Mouse (Mus musculus): ENCODE measurements at regions not wholly inside any gene's neighbourhood (a gene's known extent, or its start where the extent isn't known, plus 50 kb on each side); places are given as distances from the start of the nearest gene placed in this dataset.

- no peak overlapping the region for H3K9ac ChIP-seq (ENCODE audit: low read depth, low read length)
- no peak for ATAC-seq
- no peaks in the 10 kb centered on the region for H3K9me3 ChIP-seq (ENCODE audit: control insufficient read depth, low read length)
- no peak overlapping the region for H3K4me2 ChIP-seq (ENCODE audit: low read depth, low read length)
- 86% methylated on average over 3 of the region's 3 CpGs for WGBS
- no peak overlapping the region for H3K27ac ChIP-seq (ENCODE audit: low read length)
- H3K4me1 ChIP-seq (ENCODE audit: control insufficient read depth, insufficient read depth, low read length): no peaks in the 10 kb centered on the region
- no peak overlapping the region for H3K4me3 ChIP-seq (ENCODE audit: low read length)
- H3K36me3 ChIP-seq (ENCODE audit: control insufficient read depth, insufficient read depth, low read length): no peaks in the 10 kb centered on the region
- H3K27me3 ChIP-seq (replicated peaks; ENCODE audit: control insufficient read depth, insufficient read depth, low read length): no peaks in the 10 kb centered on the region
These were observed 80.0 kb downstream of the Tex36 start for GRCm38 (mm10) chr7:133521936-133522335.

- Histone ChIP-seq H3K4me3 (ENCODE audit: low read length) (no peak overlapping the region), H3K27me3 (replicated peaks; ENCODE audit: control insufficient read depth, insufficient read depth, low read length) (no peaks in the 10 kb centered on the region), H3K36me3 (ENCODE audit: control insufficient read depth, insufficient read depth, low read length) (no peaks in the 10 kb centered on the region), H3K4me2 (ENCODE audit: low read depth, low read length) (no peak overlapping the region), H3K4me1 (ENCODE audit: control insufficient read depth, insufficient read depth, low read length) (no peaks in the 10 kb centered on the region), H3K9me3 (ENCODE audit: control insufficient read depth, low read length) (no peaks in the 10 kb centered on the region), H3K9ac (ENCODE audit: low read depth, low read length) (no peak overlapping the region), H3K27ac (ENCODE audit: low read length) (no peak overlapping the region)
- ATAC-seq: no peak
- WGBS: 90% methylated on average over 3 of the region's 3 CpGs
These were observed 83.0 kb downstream of the Tex36 start for GRCm38 (mm10) chr7:133518926-133519325.

- ATAC-seq: no peak
- no peaks in the 10 kb centered on the region for H3K4me1 ChIP-seq (ENCODE audit: control insufficient read depth, insufficient read depth, low read length)
These were observed 84.4 kb downstream of the Tex36 start for GRCm38 (mm10) chr7:133517576-133517975.

GRCm38 (mm10) chr7:133510926-133511325 is 91.0 kb downstream of the Tex36 start:
- Histone ChIP-seq H3K9me3 (ENCODE audit: control insufficient read depth, low read length) (no peaks in the 10 kb centered on the region), H3K36me3 (ENCODE audit: control insufficient read depth, insufficient read depth, low read length) (no peaks in the 10 kb centered on the region), H3K4me2 (ENCODE audit: low read depth, low read length) (no peak overlapping the region), H3K4me1 (ENCODE audit: control insufficient read depth, insufficient read depth, low read length) (no peaks in the 10 kb centered on the region), H3K4me3 (ENCODE audit: low read length) (no peak overlapping the region), H3K27me3 (replicated peaks; ENCODE audit: control insufficient read depth, insufficient read depth, low read length) (no peaks in the 10 kb centered on the region), H3K9ac (ENCODE audit: low read depth, low read length) (no peak overlapping the region), H3K27ac (ENCODE audit: low read length) (no peak overlapping the region)
- 51% methylated on average over 5 of the region's 5 CpGs for WGBS
- ATAC-seq: no peak

More at GRCm38 (mm10) chr7:133517576-133517975, 84.4 kb downstream of the Tex36 start:
- 86% methylated on average over 5 of the region's 5 CpGs for WGBS
- Histone ChIP-seq H3K27me3 (replicated peaks; ENCODE audit: control insufficient read depth, insufficient read depth, low read length) (no peaks in the 10 kb centered on the region), H3K36me3 (ENCODE audit: control insufficient read depth, insufficient read depth, low read length) (no peaks in the 10 kb centered on the region), H3K4me3 (ENCODE audit: low read length) (no peak overlapping the region), H3K9ac (ENCODE audit: low read depth, low read length) (no peak overlapping the region), H3K9me3 (ENCODE audit: control insufficient read depth, low read length) (no peaks in the 10 kb centered on the region), H3K4me2 (ENCODE audit: low read depth, low read length) (no peak overlapping the region), H3K27ac (ENCODE audit: low read length) (no peak overlapping the region)

- Histone ChIP-seq H3K9ac (ENCODE audit: low read depth, low read length) (no peak overlapping the region), H3K4me3 (ENCODE audit: low read length) (no peak overlapping the region), H3K27me3 (replicated peaks; ENCODE audit: control insufficient read depth, insufficient read depth, low read length) (no peaks in the 10 kb centered on the region), H3K9me3 (ENCODE audit: control insufficient read depth, low read length) (no peaks in the 10 kb centered on the region), H3K4me1 (ENCODE audit: control insufficient read depth, insufficient read depth, low read length) (no peaks in the 10 kb centered on the region), H3K27ac (ENCODE audit: low read length) (no peak overlapping the region), H3K4me2 (ENCODE audit: low read depth, low read length) (no peak overlapping the region), H3K36me3 (ENCODE audit: control insufficient read depth, insufficient read depth, low read length) (no peaks in the 10 kb centered on the region)
- ATAC-seq: no peak
- WGBS: 46% methylated on average over 4 of the region's 4 CpGs
These were observed 92.5 kb downstream of the Tex36 start for GRCm38 (mm10) chr7:133509486-133509885.

GRCm38 (mm10) chr7:133508370-133509012 is 93.5 kb downstream of the Tex36 start:
- no peak for ATAC-seq
- H3K27me3 ChIP-seq (replicated peaks; ENCODE audit: control insufficient read depth, insufficient read depth, low read length): no peaks in the 10 kb centered on the region
- H3K36me3 ChIP-seq (ENCODE audit: control insufficient read depth, insufficient read depth, low read length): no peaks in the 10 kb centered on the region
- H3K27ac ChIP-seq (ENCODE audit: low read length): no peak overlapping the region
- no peak overlapping the region for H3K4me3 ChIP-seq (ENCODE audit: low read length)
- H3K9ac ChIP-seq (ENCODE audit: low read depth, low read length): no peak overlapping the region
- H3K4me2 ChIP-seq (ENCODE audit: low read depth, low read length): no peak overlapping the region
- no peaks in the 10 kb centered on the region for H3K4me1 ChIP-seq (ENCODE audit: control insufficient read depth, insufficient read depth, low read length)
- no peaks in the 10 kb centered on the region for H3K9me3 ChIP-seq (ENCODE audit: control insufficient read depth, low read length)
- 63% methylated on average over 11 of the region's 11 CpGs for WGBS

- H3K27me3 ChIP-seq (replicated peaks; ENCODE audit: control insufficient read depth, insufficient read depth, low read length): no peaks in the 10 kb centered on the region
- no peak overlapping the region for H3K4me2 ChIP-seq (ENCODE audit: low read depth, low read length)
- H3K4me1 ChIP-seq (ENCODE audit: control insufficient read depth, insufficient read depth, low read length): no peaks in the 10 kb centered on the region
- H3K36me3 ChIP-seq (ENCODE audit: control insufficient read depth, insufficient read depth, low read length): no peaks in the 10 kb centered on the region
- ATAC-seq: no peak
- H3K4me3 ChIP-seq (ENCODE audit: low read length): no peak overlapping the region
- H3K9ac ChIP-seq (ENCODE audit: low read depth, low read length): no peak overlapping the region
- H3K9me3 ChIP-seq (ENCODE audit: control insufficient read depth, low read length): no peaks in the 10 kb centered on the region
- 90% methylated on average over 2 of the region's 2 CpGs for WGBS
- no peak overlapping the region for H3K27ac ChIP-seq (ENCODE audit: low read length)
These were observed 96.3 kb downstream of the Tex36 start for GRCm38 (mm10) chr7:133505628-133506027.

GRCm38 (mm10) chr7:133503946-133504345 is 98.0 kb downstream of the Tex36 start:
- no peak for ATAC-seq
- Histone ChIP-seq H3K36me3 (ENCODE audit: control insufficient read depth, insufficient read depth, low read length) (no peaks in the 10 kb centered on the region), H3K27ac (ENCODE audit: low read length) (no peak overlapping the region), H3K4me3 (ENCODE audit: low read length) (no peak overlapping the region), H3K9ac (ENCODE audit: low read depth, low read length) (no peak overlapping the region), H3K9me3 (ENCODE audit: control insufficient read depth, low read length) (no peaks in the 10 kb centered on the region), H3K4me1 (ENCODE audit: control insufficient read depth, insufficient read depth, low read length) (no peaks in the 10 kb centered on the region), H3K27me3 (replicated peaks; ENCODE audit: control insufficient read depth, insufficient read depth, low read length) (no peaks in the 10 kb centered on the region), H3K4me2 (ENCODE audit: low read depth, low read length) (no peak overlapping the region)
- 72% methylated on average over 5 of the region's 5 CpGs for WGBS

- no peaks in the 10 kb centered on the region for H3K9me3 ChIP-seq (ENCODE audit: control insufficient read depth, low read length)
- H3K4me3 ChIP-seq (ENCODE audit: low read length): no peak overlapping the region
- no peak overlapping the region for H3K27ac ChIP-seq (ENCODE audit: low read length)
- H3K27me3 ChIP-seq (replicated peaks; ENCODE audit: control insufficient read depth, insufficient read depth, low read length): no peaks in the 10 kb centered on the region
- no peak overlapping the region for H3K9ac ChIP-seq (ENCODE audit: low read depth, low read length)
- WGBS: 59% methylated on average over 4 of the region's 4 CpGs
- H3K4me1 ChIP-seq (ENCODE audit: control insufficient read depth, insufficient read depth, low read length): no peaks in the 10 kb centered on the region
- no peaks in the 10 kb centered on the region for H3K36me3 ChIP-seq (ENCODE audit: control insufficient read depth, insufficient read depth, low read length)
- no peak overlapping the region for H3K4me2 ChIP-seq (ENCODE audit: low read depth, low read length)
- ATAC-seq: no peak
These were observed 99.2 kb downstream of the Tex36 start for GRCm38 (mm10) chr7:133502731-133503130.

- no peaks in the 10 kb centered on the region for H3K9me3 ChIP-seq (ENCODE audit: control insufficient read depth, low read length)
- no peak for ATAC-seq
- no peak overlapping the region for H3K27ac ChIP-seq (ENCODE audit: low read length)
- H3K27me3 ChIP-seq (replicated peaks; ENCODE audit: control insufficient read depth, insufficient read depth, low read length): no peaks in the 10 kb centered on the region
- no peak overlapping the region for H3K4me3 ChIP-seq (ENCODE audit: low read length)
- H3K36me3 ChIP-seq (ENCODE audit: control insufficient read depth, insufficient read depth, low read length): no peaks in the 10 kb centered on the region
- no peak overlapping the region for H3K4me2 ChIP-seq (ENCODE audit: low read depth, low read length)
- WGBS: 93% methylated on average over 3 of the region's 3 CpGs
- H3K9ac ChIP-seq (ENCODE audit: low read depth, low read length): no peak overlapping the region
- no peaks in the 10 kb centered on the region for H3K4me1 ChIP-seq (ENCODE audit: control insufficient read depth, insufficient read depth, low read length)
These were observed 104.4 kb downstream of the Tex36 start for GRCm38 (mm10) chr7:133497551-133497950.
